Mouse (Mus musculus) CH12.LX (cell line): Measurements from ENCODE around the gene Tmem50b. TPM values are rescaled to one million over a fixed set of nuclear protein-coding genes. Genes with fewer than 3 reads are reported as not detected.
A peak's percentile ranks its signal among the peaks of the same experiment; 100 is the strongest.

Source experiments
- DNase-seq: peaks from one replicate; pipeline ENCODE4 v3.0.0-alpha.2; 2013; ENCODE audit errors: extremely low read depth
- H3K27ac ChIP-seq: 2 replicates; pipeline ENCODE4 v1.5.1; 2012; ENCODE audit warnings: low read depth, mild to moderate bottlenecking, control low read depth, moderate library complexity; ENCODE audit not compliant: insufficient read depth
- H3K27me3 ChIP-seq: replicated peaks from 2 replicates; pipeline ENCODE3; 2012; ENCODE audit warnings: inconsistent platforms
- H3K36me3 ChIP-seq, 2 experiments: replicated peaks in 1 of 2; 2 replicates each; pipeline versions ENCODE3 to v1.6.1; 2012; ENCODE audit warnings: inconsistent platforms in 1 of 2, low read length in 1 of 2, mild to moderate bottlenecking in 1 of 2, mixed read lengths in 1 of 2, moderate library complexity in 1 of 2; ENCODE audit not compliant: control insufficient read depth in 1 of 2, insufficient read depth in 1 of 2
- H3K4me1 ChIP-seq, 2 experiments: 2 replicates each; pipeline ENCODE4 v1.6.1; 2012; ENCODE audit warnings: inconsistent platforms in 1 of 2, moderate library complexity in 1 of 2; ENCODE audit not compliant: insufficient read depth in 2 of 2, control insufficient read depth in 1 of 2
- H3K4me2 ChIP-seq: 2 replicates; pipeline ENCODE4 v1.6.1; 2012; ENCODE audit warnings: low read depth, mild to moderate bottlenecking, control low read depth; ENCODE audit not compliant: poor library complexity, insufficient read depth, severe bottlenecking
- H3K4me3 ChIP-seq, 3 experiments: fragments of 150-350 bp in 1 of 3; sonication (generic) in 1 of 3; replicated peaks in 1 of 3; 2 replicates each; pipeline versions ENCODE3 to v1.5.1; 2011 to 2012; ENCODE audit warnings: low read depth in 2 of 3, low read length in 2 of 3, mild to moderate bottlenecking in 2 of 3, moderate library complexity in 2 of 3, control low read depth in 1 of 3, improper control_type of control experiment in 1 of 3, inconsistent platforms in 1 of 3, mixed read lengths in 1 of 3; ENCODE audit not compliant: poor library complexity in 1 of 3
- H3K79me2 ChIP-seq: replicated peaks from 2 replicates; pipeline ENCODE4 v1.6.1; 2012; ENCODE audit warnings: mild to moderate bottlenecking, moderate library complexity; ENCODE audit not compliant: control insufficient read depth, poor library complexity, insufficient read depth, severe bottlenecking; ENCODE audit errors: extremely low read depth
- H3K9ac ChIP-seq: 2 replicates; pipeline ENCODE4 v1.6.1; 2012; ENCODE audit warnings: low read depth, mild to moderate bottlenecking, control low read depth, moderate library complexity; ENCODE audit not compliant: insufficient read depth
- H3K9me3 ChIP-seq: replicated peaks from 2 replicates; pipeline ENCODE3; 2012; ENCODE audit warnings: low read length, inconsistent platforms, mixed read lengths
- BHLHE40 ChIP-seq: IDR thresholded peaks from 2 replicates; pipeline ENCODE4 v1.6.1; 2011; ENCODE audit warnings: mild to moderate bottlenecking, low read depth, low read length, improper control_type of control experiment
- CHD1 ChIP-seq: IDR thresholded peaks from 2 replicates; pipeline ENCODE4 v1.6.1; 2012; ENCODE audit warnings: low read depth, low read length, improper control_type of control experiment, inconsistent platforms
- ELF1 ChIP-seq: IDR thresholded peaks from 2 replicates; pipeline ENCODE4 v1.6.1; 2014; ENCODE audit warnings: low read depth, mild to moderate bottlenecking, inconsistent platforms, low read length, improper control_type of control experiment
- EP300 ChIP-seq: IDR thresholded peaks from 2 replicates; pipeline ENCODE4 v1.6.1; 2011; ENCODE audit warnings: low read length, improper control_type of control experiment
- ETS1 ChIP-seq: conservative IDR thresholded peaks from 2 replicates; pipeline ENCODE4 v1.6.1; 2012; ENCODE audit warnings: low read depth, mild to moderate bottlenecking, inconsistent platforms, low read length, improper control_type of control experiment, moderate library complexity
- MAFK ChIP-seq: IDR thresholded peaks from 2 replicates; pipeline ENCODE4 v1.6.1; 2011; ENCODE audit warnings: low read length, improper control_type of control experiment; ENCODE audit not compliant: insufficient replicate concordance
- MAX ChIP-seq: IDR thresholded peaks from 2 replicates; pipeline ENCODE4 v1.6.1; 2011; ENCODE audit warnings: low read length, improper control_type of control experiment
- MEF2A ChIP-seq: IDR thresholded peaks from 2 replicates; pipeline ENCODE4 v1.6.1; 2014; ENCODE audit warnings: low read depth, mild to moderate bottlenecking, inconsistent platforms, low read length, improper control_type of control experiment, borderline replicate concordance
- MXI1 ChIP-seq: IDR thresholded peaks from 2 replicates; pipeline ENCODE4 v1.6.1; 2011; ENCODE audit warnings: mild to moderate bottlenecking, low read depth, low read length, improper control_type of control experiment
- MYC ChIP-seq: IDR thresholded peaks from 2 replicates; pipeline ENCODE4 v1.6.1; 2011; ENCODE audit warnings: low read depth, mild to moderate bottlenecking, improper control_type of control experiment, low read length
- NELFE ChIP-seq: IDR thresholded peaks from 2 replicates; pipeline ENCODE4 v1.6.1; 2011; ENCODE audit warnings: low read depth, low read length, improper control_type of control experiment
- POLR2A ChIP-seq: IDR thresholded peaks from 2 replicates; pipeline ENCODE4 v1.6.1; 2011; ENCODE audit warnings: low read depth, mild to moderate bottlenecking, improper control_type of control experiment, low read length
- POLR2AphosphoS2 ChIP-seq: IDR thresholded peaks from 2 replicates; pipeline ENCODE4 v1.6.1; 2011; ENCODE audit warnings: low read depth, low read length, improper control_type of control experiment
- SIN3A ChIP-seq: IDR thresholded peaks from 2 replicates; pipeline ENCODE4 v1.6.1; 2012; ENCODE audit warnings: low read length, improper control_type of control experiment, inconsistent platforms
- SMC3 ChIP-seq: IDR thresholded peaks from 2 replicates; pipeline ENCODE4 v1.6.1; 2011; ENCODE audit warnings: low read depth, low read length, improper control_type of control experiment
- TBP ChIP-seq: conservative IDR thresholded peaks from 2 replicates; pipeline ENCODE4 v1.6.1; 2011; ENCODE audit warnings: low read depth, low read length, improper control_type of control experiment
- ZC3H11A ChIP-seq: IDR thresholded peaks from 2 replicates; pipeline ENCODE4 v1.6.1; 2012; ENCODE audit warnings: low read depth, mild to moderate bottlenecking, inconsistent platforms, low read length, improper control_type of control experiment
- ZMIZ1 ChIP-seq: IDR thresholded peaks from 2 replicates; pipeline ENCODE4 v1.6.1; 2012; ENCODE audit warnings: low read depth, mild to moderate bottlenecking, inconsistent platforms, low read length, improper control_type of control experiment
- ZNF384 ChIP-seq: IDR thresholded peaks from 2 replicates; pipeline ENCODE4 v1.6.1; 2012; ENCODE audit warnings: low read depth, low read length, improper control_type of control experiment, inconsistent platforms
- dilution Hi-C: fragments of 300-500 bp; cut with MboI; formaldehyde crosslinking; loops from 2 replicates; pipeline ENCODE4 v1.14.3; 2020; ENCODE audit warnings: low sequenced_read_pairs; ENCODE audit not compliant: extremely low pct_unique_long_range_greater_than_20kb, extremely low pct_ligation_motif_present
- in situ Hi-C: fragments of 300-500 bp; cut with MboI; formaldehyde crosslinking; loops from 3 replicates; pipeline ENCODE4 v1.14.3; 2019; ENCODE audit warnings: low sequenced_read_pairs, low pct_ligation_motif_present, low pct_unique_long_range_greater_than_20kb, mixed read lengths
- polyA plus RNA-seq: library from polyadenylated mRNA; unstranded; fragments of >175 nt; gene quantifications from 2 replicates; pipeline ENCODE4 v1.2.1, GENCODE M21; 2012; ENCODE audit warnings: low read depth; ENCODE audit not compliant: insufficient read length
- total RNA-seq, 2 experiments: library from RNA; depleted of rRNA; stranded (reverse); fragments of 300-350 nt in 1 of 2; fragments of >200 nt in 1 of 2; gene quantifications; 2 replicates each; pipeline ENCODE4 v1.2.3; 2012 to 2014

The Tmem50b gene
- total and polyA plus RNA-seq, 3 experiments, result 6.1 to 15.9 (median 12.7) TPM

DNA sequence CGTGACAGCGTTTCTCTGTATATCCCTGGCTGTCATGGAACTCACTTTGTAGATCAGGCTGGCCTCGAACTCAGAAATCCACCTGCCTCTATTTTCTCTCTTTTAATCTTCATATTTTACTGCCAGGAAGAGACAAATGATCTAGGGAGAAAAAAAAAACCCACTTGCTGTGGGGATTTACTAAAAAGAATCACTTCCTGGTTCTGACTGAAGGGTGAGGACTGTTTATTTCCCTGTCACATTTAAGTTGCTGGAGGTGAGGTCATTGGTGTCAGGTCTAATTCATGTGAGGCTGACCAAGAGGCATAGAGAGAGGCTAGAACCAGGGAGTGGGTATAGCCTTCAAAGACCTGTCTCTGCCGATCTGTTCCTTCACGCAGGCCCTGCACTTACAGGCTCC, 48.0 kb downstream of the Tmem50b start (continued):
- TF ChIP-seq BHLHE40 (peak; percentile 74), ZMIZ1 (no peak), MXI1 (peak; percentile 78; the same call in 1 of the 2 replicates), SIN3A (peak; percentile 82), POLR2AphosphoS2 (no peak), POLR2A (no peak), MYC (peak; percentile 33; the same call in 1 of the 2 replicates)

DNA sequence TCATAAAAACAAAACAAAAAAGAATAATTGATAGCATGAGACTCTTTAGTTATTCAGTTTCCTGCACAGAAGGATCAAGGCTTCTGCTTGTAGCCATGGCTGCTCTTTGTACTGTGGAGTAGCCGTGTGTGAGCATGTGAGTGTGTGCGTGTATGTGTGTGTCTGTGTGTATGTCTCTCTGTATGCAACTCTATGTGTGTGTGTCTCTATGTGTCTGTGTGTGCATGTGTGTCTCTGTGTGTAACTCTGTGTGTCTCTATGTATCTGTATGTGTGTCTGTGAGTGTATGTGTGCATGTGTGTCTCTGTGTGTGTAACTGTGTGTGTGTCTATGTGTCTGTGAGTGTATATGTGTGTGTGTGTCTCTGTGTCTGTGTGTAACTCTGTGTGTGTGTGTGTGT, 48.6 kb downstream of the Tmem50b start:
- Histone ChIP-seq H3K4me3 (peak overlapping the region; percentile 77 to 99 (median 85)), H3K27ac (peak overlapping the region; percentile 92), H3K4me2 (peak overlapping the region; percentile 97), H3K79me2 (peaks cover 63% of the 10 kb centered on the region), H3K4me1 (peaks cover 22 to 61% of the 10 kb centered on the region in 2 experiments), H3K9ac (peak overlapping the region; percentile 94), H3K36me3 (peaks cover 25 to 37% of the 10 kb centered on the region in 2 experiments), H3K27me3 (no peaks in the 10 kb centered on the region), H3K9me3 (no peaks in the 10 kb centered on the region)
- in situ Hi-C loops, result no loop called here
- dilution Hi-C loops, result no loop called here
- DNase-seq, result no peak
- TF ChIP-seq ETS1, result no peak
- no peak for TF ChIP-seq SMC3
- no peak for TF ChIP-seq MXI1
- TF ChIP-seq POLR2AphosphoS2, result no peak
- 0 out of 2 replicates have a peak, but pooled peaks have one; percentile 38 for TF ChIP-seq CHD1
- peak; percentile 1; the same call in 1 of the 2 replicates for TF ChIP-seq MAX
- no peak for TF ChIP-seq MAFK
- TF ChIP-seq BHLHE40, result 0 out of 2 replicates have a peak, but pooled peaks have one; percentile 20
- peak; percentile 30; the same call in 1 of the 2 replicates for TF ChIP-seq POLR2A
- TF ChIP-seq EP300, result no peak

DNA sequence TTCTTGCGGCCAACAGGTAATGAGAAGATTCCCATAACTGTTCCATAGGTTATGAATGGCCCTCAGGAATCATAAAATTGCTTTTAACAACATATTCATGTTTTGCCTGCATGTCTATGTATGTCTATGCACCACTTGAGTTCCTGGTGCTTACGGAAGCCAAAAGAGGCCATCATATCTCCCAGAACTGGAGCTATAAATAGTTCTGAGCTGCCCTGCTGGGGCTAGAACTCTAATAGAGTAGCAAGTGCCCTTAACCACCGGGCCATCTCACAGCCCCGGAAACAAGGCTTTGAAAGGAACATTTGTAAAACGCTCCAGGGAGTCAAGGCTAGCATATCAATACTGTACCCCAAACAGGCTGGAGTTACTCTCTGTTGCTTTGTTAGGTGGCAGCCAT, 49.0 kb downstream of the Tmem50b start:
- TF ChIP-seq POLR2AphosphoS2 (no peak), ZNF384 (no peak), TBP (no peak), ZC3H11A (no peak), MYC (no peak), MEF2A (peak; percentile 91), CHD1 (peak; percentile 3; the same call in 1 of the 2 replicates), ETS1 (no peak), ELF1 (0 out of 2 replicates have a peak, but pooled peaks have one; percentile 44), MAX (no peak), NELFE (no peak)
- peak; percentile 53 for DNase-seq
- dilution Hi-C loops, result no loop called here

More for the DNA sequence above, 49.0 kb downstream of the Tmem50b start:
- Histone ChIP-seq H3K27ac (peak overlapping the region; percentile 92; the same call in 1 of the 2 replicates), H3K9ac (peak overlapping the region; percentile 94), H3K4me2 (peak overlapping the region; percentile 97), H3K79me2 (peaks cover 60% of the 10 kb centered on the region), H3K4me1 (peaks cover 22 to 57% of the 10 kb centered on the region in 2 experiments), H3K9me3 (no peaks in the 10 kb centered on the region), H3K36me3 (peaks cover 22 to 33% of the 10 kb centered on the region in 2 experiments), H3K4me3 (peak overlapping the region; percentile 77 to 99 (median 85)), H3K27me3 (no peaks in the 10 kb centered on the region)
- in situ Hi-C loops, result no loop called here
